Mouse (Mus musculus): Measurements from ENCODE around the gene Babam1. TPM values are rescaled to one million over a fixed set of nuclear protein-coding genes. Genes with fewer than 3 reads are reported as not detected.

The Babam1 gene
- polyA plus RNA-seq, 1 experiment from 2014 or later = 54.7 TPM

GRCm38 (mm10) chr8:71401454-71401853 is 4.8 kb downstream of the Babam1 start:
- peak; percentile 10 for DNase-seq (ENCODE audit: low spot score)
- no peaks in the 10 kb centered on the region for H3K9me3 ChIP-seq (ENCODE audit: control insufficient read depth, low read length)
- no peak for ATAC-seq (ENCODE audit: low FRiP score, low TSS enrichment)
- H3K36me3 ChIP-seq (ENCODE audit: control insufficient read depth, insufficient read depth, low read length) = peaks cover 6% of the 10 kb centered on the region; the same call in 1 of the 2 replicates
- no peak overlapping the region for H3K27ac ChIP-seq (replicated peaks)
- no peak overlapping the region for H3K4me2 ChIP-seq (replicated peaks; ENCODE audit: low read depth)
- H3K4me1 ChIP-seq (replicated peaks; ENCODE audit: control insufficient read depth, insufficient read depth) = peaks cover 12% of the 10 kb centered on the region
- no peaks in the 10 kb centered on the region for H3K27me3 ChIP-seq (ENCODE audit: control insufficient read depth, insufficient read depth, low read length)
- no peak for TF ChIP-seq CTCF (IDR thresholded peaks at IDR 0.05; ENCODE audit: low read depth)
- TF ChIP-seq EP300 (optimal IDR thresholded peaks at IDR 0.05) = no peak
- no peak overlapping the region for H3K9ac ChIP-seq (ENCODE audit: low read length)
- H3K4me3 ChIP-seq (ENCODE audit: low read depth, low read length) = no peak overlapping the region

GRCm38 (mm10) chr8:71402446-71402964 is 5.8 kb downstream of the Babam1 start:
- no peaks in the 10 kb centered on the region for H3K9me3 ChIP-seq (ENCODE audit: control insufficient read depth, low read length)
- H3K4me1 ChIP-seq (replicated peaks; ENCODE audit: control insufficient read depth, insufficient read depth) = peaks cover 13% of the 10 kb centered on the region
- no peak for DNase-seq (ENCODE audit: low spot score)
- H3K4me3 ChIP-seq (ENCODE audit: low read depth, low read length) = no peak overlapping the region
- no peaks in the 10 kb centered on the region for H3K27me3 ChIP-seq (ENCODE audit: control insufficient read depth, insufficient read depth, low read length)
- H3K36me3 ChIP-seq (ENCODE audit: control insufficient read depth, insufficient read depth, low read length) = peaks cover 6% of the 10 kb centered on the region; the same call in 1 of the 2 replicates
- H3K9ac ChIP-seq (ENCODE audit: low read length) = no peak overlapping the region
- H3K27ac ChIP-seq (replicated peaks) = no peak overlapping the region
- ATAC-seq (ENCODE audit: low FRiP score, low TSS enrichment) = no peak
- TF ChIP-seq CTCF (IDR thresholded peaks at IDR 0.05; ENCODE audit: low read depth) = no peak
- 84% methylated on average over 9 of the region's 9 CpGs for WGBS
- no peak overlapping the region for H3K4me2 ChIP-seq (replicated peaks; ENCODE audit: low read depth)

- Histone ChIP-seq H3K36me3 (ENCODE audit: control insufficient read depth, insufficient read depth, low read length) (peaks cover 5% of the 10 kb centered on the region; the same call in 1 of the 2 replicates), H3K4me3 (ENCODE audit: low read depth, low read length) (no peak overlapping the region), H3K4me1 (replicated peaks; ENCODE audit: control insufficient read depth, insufficient read depth) (peaks cover 11% of the 10 kb centered on the region), H3K9ac (ENCODE audit: low read length) (no peak overlapping the region), H3K9me3 (ENCODE audit: control insufficient read depth, low read length) (no peaks in the 10 kb centered on the region), H3K4me2 (replicated peaks; ENCODE audit: low read depth) (no peak overlapping the region), H3K27ac (replicated peaks) (no peak overlapping the region), H3K27me3 (ENCODE audit: control insufficient read depth, insufficient read depth, low read length) (no peaks in the 10 kb centered on the region)
- no peak for TF ChIP-seq CTCF (IDR thresholded peaks at IDR 0.05; ENCODE audit: low read depth)
- DNase-seq (ENCODE audit: low spot score) = no peak
- no peak for ATAC-seq (ENCODE audit: low FRiP score, low TSS enrichment)
- WGBS = 62% methylated on average over 6 of the region's 6 CpGs
These were observed 6.6 kb downstream of the Babam1 start for GRCm38 (mm10) chr8:71403107-71403885.

GRCm38 (mm10) chr8:71404011-71404410 is 7.3 kb downstream of the Babam1 start:
- Histone ChIP-seq H3K27me3 (ENCODE audit: control insufficient read depth, insufficient read depth, low read length) (no peaks in the 10 kb centered on the region), H3K27ac (replicated peaks) (no peak overlapping the region), H3K4me1 (replicated peaks; ENCODE audit: control insufficient read depth, insufficient read depth) (peaks cover 11% of the 10 kb centered on the region), H3K36me3 (ENCODE audit: control insufficient read depth, insufficient read depth, low read length) (peaks cover 2% of the 10 kb centered on the region; the same call in 1 of the 2 replicates), H3K9me3 (ENCODE audit: control insufficient read depth, low read length) (no peaks in the 10 kb centered on the region), H3K4me2 (replicated peaks; ENCODE audit: low read depth) (no peak overlapping the region), H3K9ac (ENCODE audit: low read length) (no peak overlapping the region), H3K4me3 (ENCODE audit: low read depth, low read length) (no peak overlapping the region)
- ATAC-seq (ENCODE audit: low FRiP score, low TSS enrichment) (no peak), DNase-seq (ENCODE audit: low spot score) (no peak)
- TF ChIP-seq EP300 (optimal IDR thresholded peaks at IDR 0.05) = no peak
- no peak for TF ChIP-seq CTCF (IDR thresholded peaks at IDR 0.05; ENCODE audit: low read depth)
- 87% methylated on average over 8 of the region's 8 CpGs for WGBS

- Histone ChIP-seq H3K27me3 (ENCODE audit: control insufficient read depth, insufficient read depth, low read length) (no peaks in the 10 kb centered on the region), H3K4me1 (replicated peaks; ENCODE audit: control insufficient read depth, insufficient read depth) (peaks cover 11% of the 10 kb centered on the region), H3K9ac (ENCODE audit: low read length) (no peak overlapping the region), H3K36me3 (ENCODE audit: control insufficient read depth, insufficient read depth, low read length) (peaks cover 3% of the 10 kb centered on the region), H3K4me2 (replicated peaks; ENCODE audit: low read depth) (no peak overlapping the region; the same call in 1 of the 2 replicates), H3K4me3 (ENCODE audit: low read depth, low read length) (no peak overlapping the region), H3K27ac (replicated peaks) (no peak overlapping the region), H3K9me3 (ENCODE audit: control insufficient read depth, low read length) (no peaks in the 10 kb centered on the region)
- WGBS = 81% methylated on average over 9 of the region's 9 CpGs
- DNase-seq (ENCODE audit: low spot score) (no peak), ATAC-seq (ENCODE audit: low FRiP score, low TSS enrichment) (no peak)
- TF ChIP-seq CTCF (IDR thresholded peaks at IDR 0.05; ENCODE audit: low read depth) = no peak
- no peak for TF ChIP-seq EP300 (optimal IDR thresholded peaks at IDR 0.05)
These were observed 8.3 kb downstream of the Babam1 start for GRCm38 (mm10) chr8:71404951-71405351.
